Mouse (Mus musculus) heart, adult 2 months (tissue): ENCODE results near the gene Fscn1. TPM values are rescaled to one million over a fixed set of nuclear protein-coding genes. Genes with fewer than 3 reads are reported as not detected.
A peak's percentile ranks its signal among the peaks of the same experiment; 100 is the strongest.

Experiments used
- DNase-seq, 2 experiments: peaks; one replicate each; pipeline ENCODE4 v3.0.0; 2021
- H3K27ac ChIP-seq: fragments of 200-600 bp; 2 replicates; pipeline ENCODE4 v1.8.1; 2022
- H3K27me3 ChIP-seq: fragments of 200-500 bp; 2 replicates; pipeline ENCODE4 v1.6.1; 2012; ENCODE audit warnings: mild to moderate bottlenecking, low read length, inconsistent platforms, mixed read lengths; ENCODE audit not compliant: control insufficient read depth, insufficient read depth
- H3K36me3 ChIP-seq: fragments of 200-500 bp; 2 replicates; pipeline ENCODE4 v1.6.1; 2012; ENCODE audit warnings: low read length, inconsistent platforms; ENCODE audit not compliant: control insufficient read depth, insufficient read depth
- H3K4me1 ChIP-seq: fragments of 200-500 bp; 2 replicates; pipeline ENCODE4 v1.6.1; 2011; ENCODE audit warnings: low read length; ENCODE audit not compliant: control insufficient read depth, insufficient read depth
- H3K4me3 ChIP-seq: fragments of 200-600 bp; 2 replicates; pipeline ENCODE4 v1.8.1; 2022
- H3K79me2 ChIP-seq: fragments of 200-500 bp; replicated peaks from 2 replicates; pipeline ENCODE4 v1.6.1; 2012; ENCODE audit warnings: mild to moderate bottlenecking, inconsistent platforms, low read length, moderate library complexity, mixed read lengths; ENCODE audit not compliant: control insufficient read depth, insufficient read depth
- H3K9ac ChIP-seq: fragments of 200-500 bp; 2 replicates; pipeline ENCODE4 v1.6.1; 2012; ENCODE audit warnings: low read depth, mild to moderate bottlenecking, control low read depth, inconsistent platforms, low read length, mixed read lengths
- CTCF ChIP-seq: fragments of 200-600 bp; IDR thresholded peaks from 2 replicates; pipeline ENCODE4 v1.8.1; 2022; ENCODE audit warnings: antibody characterized with exemption, mild to moderate bottlenecking, moderate library complexity
- EP300 ChIP-seq: fragments of 200-500 bp; IDR thresholded peaks from 2 replicates; pipeline ENCODE4 v1.6.1; 2011; ENCODE audit warnings: low read depth, low read length, control low read depth; ENCODE audit not compliant: insufficient read depth
- POLR2A ChIP-seq: fragments of 200-500 bp; IDR thresholded peaks from 2 replicates; pipeline ENCODE4 v1.6.1; 2011; ENCODE audit warnings: mild to moderate bottlenecking, low read depth, low read length, control low read depth; ENCODE audit not compliant: insufficient read depth
- WGBS: fragments of 180-500 bp; shearing (Covaris S2); methylation state at CpG from one replicate; pipeline ENCODE4 v1.1.7; 2018; 5-methylcytosine and 5-hydroxymethylcytosine counted together
- intact Hi-C: fragments of 180-260 bp; cut with DNase I; formaldehyde crosslinking; loops from one replicate; pipeline ENCODE4 v1.15.1; 2025
- polyA plus RNA-seq: library from polyadenylated mRNA; depleted of rRNA; stranded (reverse); fragments of >200 nt; gene quantifications from 2 replicates; pipeline ENCODE4 v1.2.3, GENCODE M21; 2012
- total RNA-seq, 2 experiments: library from RNA; stranded (reverse); gene quantifications; 2 replicates each; pipeline ENCODE4 v1.2.3; 2021

The Fscn1 gene
- total and polyA plus RNA-seq, 3 experiments, result 18.7 to 37.0 (median 22.5) TPM

GRCm38 (mm10) chr5:142926204-142926939 lies 33.8 kb upstream of the Fscn1 start:
- TF ChIP-seq EP300 (no peak), POLR2A (no peak), CTCF (no peak)
- H3K27me3 ChIP-seq, result no peaks in the 10 kb centered on the region
- H3K4me3 ChIP-seq, result no peak overlapping the region
- intact Hi-C loops, result no loop called here
- H3K27ac ChIP-seq, result peak overlapping the region; percentile 84
- peaks cover 10% of the 10 kb centered on the region for H3K4me1 ChIP-seq
- 19% methylated on average over 13 of the region's 13 CpGs for WGBS
- DNase-seq, result peak; percentile 73 to 80
- no peaks in the 10 kb centered on the region for H3K79me2 ChIP-seq
- no peaks in the 10 kb centered on the region for H3K36me3 ChIP-seq
- H3K9ac ChIP-seq, result peak overlapping the region; percentile 12; the same call in 1 of the 2 replicates

- TF ChIP-seq POLR2A (no peak), CTCF (no peak), EP300 (no peak)
- no peak overlapping the region for H3K4me3 ChIP-seq
- WGBS, result 28% methylated on average over 3 of the region's 3 CpGs
- H3K36me3 ChIP-seq, result no peaks in the 10 kb centered on the region
- no peak for DNase-seq
- no peaks in the 10 kb centered on the region for H3K27me3 ChIP-seq
- no peaks in the 10 kb centered on the region for H3K79me2 ChIP-seq
- peak overlapping the region; percentile 84 for H3K27ac ChIP-seq
- H3K4me1 ChIP-seq, result peaks cover 6% of the 10 kb centered on the region
- H3K9ac ChIP-seq, result no peak overlapping the region
- intact Hi-C loops, result no loop called here
Measured at GRCm38 (mm10) chr5:142926940-142927228, 33.3 kb upstream of the Fscn1 start.

GRCm38 (mm10) chr5:142927341-142927930 lies 32.7 kb upstream of the Fscn1 start:
- peaks cover 10% of the 10 kb centered on the region for H3K4me1 ChIP-seq
- H3K4me3 ChIP-seq, result no peak overlapping the region
- WGBS, result 93% methylated on average over 12 of the region's 12 CpGs
- no peak for DNase-seq
- no peaks in the 10 kb centered on the region for H3K27me3 ChIP-seq
- peak overlapping the region; percentile 84 for H3K27ac ChIP-seq
- no peaks in the 10 kb centered on the region for H3K79me2 ChIP-seq
- H3K36me3 ChIP-seq, result no peaks in the 10 kb centered on the region
- intact Hi-C loops, result no loop called here
- no peak overlapping the region for H3K9ac ChIP-seq
- no peak for TF ChIP-seq CTCF
- TF ChIP-seq POLR2A, result no peak
- no peak for TF ChIP-seq EP300

- peak overlapping the region; percentile 84 for H3K9ac ChIP-seq
- intact Hi-C loops, result loop anchor here (1.0 kb wide), 2 partner anchors 24 to 50 kb away; no protein-coding TSS in a partner anchor
- H3K79me2 ChIP-seq, result no peaks in the 10 kb centered on the region
- 0 out of 2 replicates have a peak, but pooled peaks have one; percentile 10 for TF ChIP-seq CTCF
- 0 out of 2 replicates have a peak, but pooled peaks have one; percentile 28 for TF ChIP-seq EP300
- peak; percentile 62; the same call in 1 of the 2 replicates for TF ChIP-seq POLR2A
- H3K4me3 ChIP-seq, result peak overlapping the region; percentile 63
- peaks cover 10% of the 10 kb centered on the region for H3K4me1 ChIP-seq
- H3K36me3 ChIP-seq, result no peaks in the 10 kb centered on the region
- 1% methylated on average over 35 of the region's 35 CpGs for WGBS
- H3K27ac ChIP-seq, result peak overlapping the region; percentile 96
- H3K27me3 ChIP-seq, result no peaks in the 10 kb centered on the region
- peak; percentile 90 to 95 for DNase-seq
Measured at GRCm38 (mm10) chr5:142928749-142929399, 31.3 kb upstream of the Fscn1 start.

GRCm38 (mm10) chr5:142929400-142929752 lies 30.8 kb upstream of the Fscn1 start:
- peak overlapping the region; percentile 96 for H3K27ac ChIP-seq
- 10% methylated on average over 4 of the region's 4 CpGs for WGBS
- H3K79me2 ChIP-seq, result no peaks in the 10 kb centered on the region
- no peaks in the 10 kb centered on the region for H3K36me3 ChIP-seq
- no peaks in the 10 kb centered on the region for H3K27me3 ChIP-seq
- H3K9ac ChIP-seq, result peak overlapping the region; percentile 84
- no peak for TF ChIP-seq EP300
- TF ChIP-seq CTCF, result no peak
- TF ChIP-seq POLR2A, result no peak
- peaks cover 10% of the 10 kb centered on the region for H3K4me1 ChIP-seq
- peak overlapping the region; percentile 63 for H3K4me3 ChIP-seq
- no peak for DNase-seq
- intact Hi-C loops, result loop anchor here (1.0 kb wide), 2 partner anchors 24 to 50 kb away; no protein-coding TSS in a partner anchor
